Mouse (Mus musculus) brain, embryonic 14.5 days (tissue): ENCODE results near the gene Ipo9.

Experiments used
- CTCF ChIP-seq: fragments of 200-500 bp; IDR thresholded peaks from 2 replicates; pipeline ENCODE4 v1.5.1; 2012; ENCODE audit warnings: inconsistent platforms, mild to moderate bottlenecking, moderate library complexity, borderline replicate concordance; ENCODE audit not compliant: insufficient read depth, insufficient read length; ENCODE audit errors: extremely low read depth
- POLR2A ChIP-seq: fragments of 200-500 bp; IDR thresholded peaks from 2 replicates; pipeline ENCODE4 v1.6.1; 2012; ENCODE audit warnings: mild to moderate bottlenecking, inconsistent platforms, borderline replicate concordance; ENCODE audit not compliant: poor library complexity, insufficient read depth, insufficient read length, severe bottlenecking; ENCODE audit errors: extremely low read depth

DNA sequence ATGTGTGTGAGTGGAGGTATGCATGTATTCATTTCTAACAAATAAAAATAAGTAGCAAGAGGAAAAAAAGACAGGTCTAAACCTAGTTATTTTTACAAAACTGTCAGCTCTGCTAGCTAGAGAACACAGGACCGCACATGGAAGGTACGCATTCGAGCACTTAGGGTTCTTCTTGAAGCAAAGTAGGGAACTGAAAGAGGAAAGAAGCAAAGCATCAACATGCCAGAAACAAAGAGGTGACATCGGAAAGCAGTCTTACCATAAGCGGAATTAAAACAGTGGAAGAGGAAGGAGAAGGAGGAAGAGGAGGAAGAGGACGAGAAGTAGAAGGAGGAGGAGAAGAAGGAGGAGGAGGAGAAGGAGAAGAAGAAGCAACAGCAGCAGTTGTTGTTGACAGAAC lies 2.9 kb downstream of the Ipo9 start:
- TF ChIP-seq CTCF: no peak
- TF ChIP-seq POLR2A: no peak
